Mouse (Mus musculus): ENCODE measurements around the gene Pfn4. TPM values are rescaled to one million over a fixed set of nuclear protein-coding genes. Genes with fewer than 3 reads are reported as not detected.
"Not testable (repeated sequence)": the region's sequence is repeated elsewhere in the genome, so short reads cannot be mapped to it uniquely, and the experiment has no call there.

The Pfn4 gene
- 1.7 TPM in 2 replicates for polyA plus RNA-seq (2015; fragmentation: Nextera tagmentation; extraction: Ambion mirVana)

GRCm38 (mm10) chr12:4768492-4769332, at the start of gene Pfn4, which contains the start of gene Fam228b:
Pfn4 (plus strand) TSS chr12:4769022.
Fam228b (minus strand) TSS chr12:4769267.
- Histone ChIP-seq H3K27me3 (replicated peaks) (no peaks in the 10 kb centered on the region), H3K36me3 (no peaks in the 10 kb centered on the region), H3K9me3 (no peaks in the 10 kb centered on the region), H3K27ac (peak within 1 kb of the TSS; percentile 92), H3K4me1 (replicated peaks) (0 out of 2 replicates have a peak, but pooled peaks cover 4% of the 10 kb centered on the region), H3K4me2 (replicated peaks) (peak within 1 kb of the TSS; percentile 89), H3K9ac (peak within 1 kb of the TSS; percentile 89), H3K4me3 (replicated peaks) (peak within 1 kb of the TSS; percentile 69)
- peak; percentile 100 for ATAC-seq
- WGBS = 3% methylated on average over 61 of the region's 61 CpGs

GRCm38 (mm10) chr12:4719066-4719761, 49.6 kb upstream of the Pfn4 start:
- Histone ChIP-seq H3K27ac (no peak overlapping the region), H3K9ac (no peak overlapping the region), H3K9me3 (no peaks in the 10 kb centered on the region), H3K4me3 (replicated peaks) (no peak overlapping the region), H3K4me1 (replicated peaks) (no peaks in the 10 kb centered on the region), H3K4me2 (replicated peaks) (no peak overlapping the region), H3K36me3 (no peaks in the 10 kb centered on the region), H3K27me3 (replicated peaks) (no peaks in the 10 kb centered on the region)
- 61% methylated on average over 13 of the region's 13 CpGs for WGBS
- ATAC-seq = no peak

GRCm38 (mm10) chr12:4719762-4720754, 48.8 kb upstream of the Pfn4 start:
- Histone ChIP-seq H3K4me3 (replicated peaks) (no peak overlapping the region), H3K27ac (no peak overlapping the region), H3K9ac (no peak overlapping the region), H3K9me3 (no peaks in the 10 kb centered on the region), H3K4me1 (replicated peaks) (no peaks in the 10 kb centered on the region), H3K36me3 (no peaks in the 10 kb centered on the region), H3K4me2 (replicated peaks) (no peak overlapping the region), H3K27me3 (replicated peaks) (no peaks in the 10 kb centered on the region)
- 0 out of 2 replicates have a peak, but pooled peaks have one; percentile 20 for ATAC-seq
- 70% methylated on average over 17 of the region's 17 CpGs for WGBS

GRCm38 (mm10) chr12:4729165-4729564, 39.7 kb upstream of the Pfn4 start:
- no peak overlapping the region for H3K4me3 ChIP-seq (replicated peaks)
- 89% methylated on average over 3 of the region's 3 CpGs for WGBS
- no peak overlapping the region for H3K9ac ChIP-seq
- H3K9me3 ChIP-seq = no peaks in the 10 kb centered on the region
- H3K27ac ChIP-seq = no peak overlapping the region
- ATAC-seq = no peak
- H3K36me3 ChIP-seq = no peaks in the 10 kb centered on the region
- no peaks in the 10 kb centered on the region for H3K27me3 ChIP-seq (replicated peaks)
- no peaks in the 10 kb centered on the region for H3K4me1 ChIP-seq (replicated peaks)
- H3K4me2 ChIP-seq (replicated peaks) = no peak overlapping the region

- H3K9me3 ChIP-seq = no peaks in the 10 kb centered on the region
- 63% methylated on average over 4 of the region's 4 CpGs for WGBS
- no peak overlapping the region for H3K4me3 ChIP-seq (replicated peaks)
- no peaks in the 10 kb centered on the region for H3K4me1 ChIP-seq (replicated peaks)
- no peaks in the 10 kb centered on the region for H3K27me3 ChIP-seq (replicated peaks)
- H3K36me3 ChIP-seq = no peaks in the 10 kb centered on the region
- no peak overlapping the region for H3K27ac ChIP-seq
- H3K4me2 ChIP-seq (replicated peaks) = no peak overlapping the region
- no peak overlapping the region for H3K9ac ChIP-seq
- no peak for ATAC-seq
Measured at GRCm38 (mm10) chr12:4731629-4732028, 37.2 kb upstream of the Pfn4 start.

GRCm38 (mm10) chr12:4732332-4732731, 36.5 kb upstream of the Pfn4 start:
- no peak overlapping the region for H3K27ac ChIP-seq
- H3K4me1 ChIP-seq (replicated peaks) = no peaks in the 10 kb centered on the region
- no peak for ATAC-seq
- H3K27me3 ChIP-seq (replicated peaks) = no peaks in the 10 kb centered on the region
- no peaks in the 10 kb centered on the region for H3K9me3 ChIP-seq
- no peak overlapping the region for H3K4me3 ChIP-seq (replicated peaks)
- H3K36me3 ChIP-seq = no peaks in the 10 kb centered on the region
- WGBS = 50% methylated on average over 4 of the region's 4 CpGs
- H3K4me2 ChIP-seq (replicated peaks) = no peak overlapping the region
- H3K9ac ChIP-seq = no peak overlapping the region

GRCm38 (mm10) chr12:4738031-4738576, 30.7 kb upstream of the Pfn4 start, which contains the start of gene Fam228a:
Fam228a (minus strand) TSS chr12:4738430.
- Histone ChIP-seq H3K9me3 (no peaks in the 10 kb centered on the region), H3K27me3 (replicated peaks) (no peaks in the 10 kb centered on the region), H3K9ac (no peak within 1 kb of the TSS), H3K4me2 (replicated peaks) (no peak within 1 kb of the TSS), H3K36me3 (no peaks in the 10 kb centered on the region), H3K4me3 (replicated peaks) (no peak within 1 kb of the TSS), H3K27ac (no peak within 1 kb of the TSS), H3K4me1 (replicated peaks) (no peaks in the 10 kb centered on the region)
- 89% methylated on average over 18 of the region's 18 CpGs for WGBS
- ATAC-seq = no peak

- H3K27me3 ChIP-seq (replicated peaks) = no peaks in the 10 kb centered on the region
- no peak for ATAC-seq
- H3K27ac ChIP-seq = no peak overlapping the region
- no peak overlapping the region for H3K4me3 ChIP-seq (replicated peaks)
- H3K9me3 ChIP-seq = no peaks in the 10 kb centered on the region
- no peak overlapping the region for H3K9ac ChIP-seq
- H3K4me2 ChIP-seq (replicated peaks) = no peak overlapping the region
- H3K36me3 ChIP-seq = no peaks in the 10 kb centered on the region
- no peaks in the 10 kb centered on the region for H3K4me1 ChIP-seq (replicated peaks)
- 82% methylated on average over 7 of the region's 7 CpGs for WGBS
Measured at GRCm38 (mm10) chr12:4740823-4741222, 28.0 kb upstream of the Pfn4 start.

GRCm38 (mm10) chr12:4742183-4742582, 26.6 kb upstream of the Pfn4 start:
- no peak overlapping the region for H3K4me2 ChIP-seq (replicated peaks)
- ATAC-seq = no peak
- no peaks in the 10 kb centered on the region for H3K9me3 ChIP-seq
- H3K4me1 ChIP-seq (replicated peaks) = no peaks in the 10 kb centered on the region
- no peak overlapping the region for H3K27ac ChIP-seq
- no peaks in the 10 kb centered on the region for H3K27me3 ChIP-seq (replicated peaks)
- H3K4me3 ChIP-seq (replicated peaks) = no peak overlapping the region
- WGBS = 82% methylated on average over 3 of the region's 3 CpGs
- H3K36me3 ChIP-seq = no peaks in the 10 kb centered on the region
- H3K9ac ChIP-seq = no peak overlapping the region

- Histone ChIP-seq H3K9ac (no peak overlapping the region), H3K27me3 (replicated peaks) (no peaks in the 10 kb centered on the region), H3K4me2 (replicated peaks) (no peak overlapping the region), H3K4me1 (replicated peaks) (no peaks in the 10 kb centered on the region), H3K36me3 (no peaks in the 10 kb centered on the region), H3K4me3 (replicated peaks) (no peak overlapping the region), H3K9me3 (no peaks in the 10 kb centered on the region), H3K27ac (no peak overlapping the region)
- no peak for ATAC-seq
- 83% methylated on average over 10 of the region's 10 CpGs for WGBS
Measured at GRCm38 (mm10) chr12:4744486-4744885, 24.3 kb upstream of the Pfn4 start.

GRCm38 (mm10) chr12:4754451-4754850, 14.4 kb upstream of the Pfn4 start:
- WGBS = 87% methylated on average over 4 of the region's 4 CpGs
- ATAC-seq; H3K4me1 ChIP-seq (replicated peaks): not testable (repeated sequence)

More at GRCm38 (mm10) chr12:4754451-4754850, 14.4 kb upstream of the Pfn4 start:
- not testable (repeated sequence) for H3K27ac ChIP-seq; H3K9me3 ChIP-seq; H3K36me3 ChIP-seq; H3K27me3 ChIP-seq (replicated peaks); H3K4me3 ChIP-seq (replicated peaks); H3K4me2 ChIP-seq (replicated peaks); H3K9ac ChIP-seq

Data from intestine, embryonic 15.5 days (tissue).